22 mouse cellular contexts compared by ENCODE assay signal in the genomic region with DNA sequence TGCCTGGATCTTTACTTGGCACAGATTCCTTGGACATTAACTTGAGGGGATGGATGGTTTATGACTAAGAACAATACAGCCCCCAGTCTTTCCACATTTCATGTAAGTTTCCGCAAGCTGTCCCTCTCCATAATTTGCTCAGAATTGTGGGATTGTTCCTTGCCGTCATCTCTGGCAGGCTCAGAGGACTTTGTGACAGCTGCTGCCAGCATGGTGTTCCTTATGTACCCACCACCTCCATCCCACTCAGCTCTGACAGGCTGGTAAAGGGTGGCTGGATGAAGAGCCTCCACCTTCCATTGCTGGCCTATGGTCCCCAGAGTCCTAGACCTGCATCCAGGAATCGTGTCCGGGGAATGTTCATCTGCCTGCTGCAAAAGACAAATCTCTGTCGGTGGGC.
DNase-seq lines count a peak whose midpoint lies in the region; ATAC-seq and TF ChIP-seq lines count a peak whose summit lies in the region.
"Had no signal": no experiment of that assay in that cellular context is flagged by ENCODE, and none has a peak within 500 bp of the region (broad histone marks: within the 10 kb centered on the region; RNA-seq: fewer than 3 reads in every experiment).

No protein-coding gene starts in this region.

- no peak for TF ChIP-seq CTCF in hindbrain, postnatal 0 days (IDR thresholded peaks at IDR 0.05; ENCODE audit: low read depth)
- no peak for TF ChIP-seq CTCF in C2C12 (IDR thresholded peaks at IDR 0.05; ENCODE audit: control insufficient read depth, insufficient read depth, insufficient read length)

- no peak overlapping the region for H3K9ac ChIP-seq in hindbrain, postnatal 0 days (replicated peaks; ENCODE audit: low read length)
- H3K9ac ChIP-seq in hindbrain, embryonic 14.5 days: no peak overlapping the region
- H3K9ac ChIP-seq: heart, embryonic 13.5 days; hindbrain, embryonic 15.5 days; limb, embryonic 13.5 days; liver, embryonic 15.5 days had no signal

- no peak overlapping the region for H3K4me2 ChIP-seq in hindbrain, postnatal 0 days (ENCODE audit: low read depth, low read length)
- H3K4me2 ChIP-seq in hindbrain, embryonic 14.5 days (replicated peaks): no peak overlapping the region
- H3K4me2 ChIP-seq: heart, embryonic 13.5 days; hindbrain, embryonic 15.5 days; limb, embryonic 13.5 days; liver, embryonic 15.5 days; midbrain, embryonic 11.5 days had no signal

- H3K27ac ChIP-seq in hindbrain, postnatal 0 days: no peak overlapping the region
- no peak overlapping the region for H3K27ac ChIP-seq in hindbrain, embryonic 14.5 days
- H3K27ac ChIP-seq: heart, embryonic 13.5 days; hindbrain, embryonic 15.5 days; limb, embryonic 13.5 days; liver, embryonic 15.5 days had no signal

- H3K79me3 ChIP-seq in C2C12 (ENCODE audit: low read depth): no peaks in the 10 kb centered on the region

- H3K27me3 ChIP-seq in hindbrain, postnatal 0 days (ENCODE audit: insufficient read depth, low read length): no peaks in the 10 kb centered on the region
- no peaks in the 10 kb centered on the region for H3K27me3 ChIP-seq in hindbrain, embryonic 14.5 days (ENCODE audit: control insufficient read depth, insufficient read depth, low read length)
- no peaks in the 10 kb centered on the region for H3K27me3 ChIP-seq in C2C12 (ENCODE audit: control insufficient read depth, insufficient read depth, insufficient read length)
- H3K27me3 ChIP-seq: hindbrain, embryonic 15.5 days; liver, embryonic 15.5 days; Patski had no signal

- WGBS in hindbrain, postnatal 0 days: 62% methylated on average over 5 of the region's 5 CpGs
- 80% methylated on average over 5 of the region's 5 CpGs for WGBS in hindbrain, embryonic 14.5 days

- H3K36me3 ChIP-seq in hindbrain, postnatal 0 days (ENCODE audit: insufficient read depth, low read length): no peaks in the 10 kb centered on the region
- H3K36me3 ChIP-seq in hindbrain, embryonic 14.5 days (replicated peaks; ENCODE audit: control insufficient read depth, insufficient read depth): no peaks in the 10 kb centered on the region
- no peaks in the 10 kb centered on the region for H3K36me3 ChIP-seq in C2C12 (ENCODE audit: control insufficient read depth, insufficient read depth)
- H3K36me3 ChIP-seq: heart, embryonic 13.5 days; hindbrain, embryonic 15.5 days; limb, embryonic 13.5 days; liver, embryonic 15.5 days had no signal

- no peaks in the 10 kb centered on the region for H3K79me2 ChIP-seq in C2C12 (ENCODE audit: control insufficient read depth, insufficient read depth)

- H3K4me3 ChIP-seq in hindbrain, postnatal 0 days (ENCODE audit: low read length): no peak overlapping the region
- no peak overlapping the region for H3K4me3 ChIP-seq in hindbrain, embryonic 14.5 days (replicated peaks; ENCODE audit: low read length)
- no peak overlapping the region for H3K4me3 ChIP-seq in C2C12 (ENCODE audit: insufficient read depth, poor library complexity, severe bottlenecking)
- H3K4me3 ChIP-seq: heart, embryonic 13.5 days; hindbrain, embryonic 15.5 days; limb, embryonic 13.5 days; liver, embryonic 15.5 days had no signal

- DNase-seq in hindbrain, postnatal 0 days (ENCODE audit: low spot score): peak; percentile 20
- no peak for DNase-seq in hindbrain, embryonic 14.5 days (ENCODE audit: low spot score)
- DNase-seq in brain, adult 2 months (ENCODE audit: low read depth, low spot score): peak; percentile 82
- peak; percentile 73 for DNase-seq in layer of hippocampus, adult 9-11 months
- no peak for DNase-seq in lung, postnatal 10 days
- DNase-seq in liver: no peak
- no peak for DNase-seq in cerebellum, adult 8-10 months
- DNase-seq: adrenal gland, adult 8-10 months; cerebellum, adult 11 months; gastrocnemius, postnatal 10 days; heart, adult 18-20 months; heart, postnatal 36 days; spleen, adult 18-20 months had no signal

- no peaks in the 10 kb centered on the region for H3K9me3 ChIP-seq in hindbrain, postnatal 0 days (ENCODE audit: low read length)
- no peaks in the 10 kb centered on the region for H3K9me3 ChIP-seq in hindbrain, embryonic 14.5 days (ENCODE audit: control insufficient read depth, low read length)
- H3K9me3 ChIP-seq: heart, embryonic 13.5 days; hindbrain, embryonic 15.5 days; limb, embryonic 13.5 days; liver, embryonic 15.5 days had no signal

- H3ac ChIP-seq in C2C12 (ENCODE audit: control insufficient read depth, insufficient read length, low read depth): no peak overlapping the region

- ATAC-seq in hindbrain, postnatal 0 days: no peak
- ATAC-seq in hindbrain, embryonic 14.5 days (ENCODE audit: low FRiP score): no peak
- ATAC-seq: CD4-positive, CD25-positive, alpha-beta regulatory T cell, adult 4 months; intestine, embryonic 16.5 days; Patski had no signal

- H3K4me1 ChIP-seq in hindbrain, postnatal 0 days (ENCODE audit: insufficient read depth, low read length): no peaks in the 10 kb centered on the region
- H3K4me1 ChIP-seq in hindbrain, embryonic 14.5 days (replicated peaks; ENCODE audit: control insufficient read depth, insufficient read depth, low read length): no peaks in the 10 kb centered on the region
- H3K4me1 ChIP-seq: heart, embryonic 13.5 days; hindbrain, embryonic 15.5 days; limb, embryonic 13.5 days; liver, embryonic 15.5 days had no signal

TF ChIP-seq in C2C12, 6 proteins besides CTCF, POLR2A, EP300 and RAD21:
- TF ChIP-seq CEBPB (IDR thresholded peaks at IDR 0.05; ENCODE audit: low read depth) (no peak), MYOD1 (IDR thresholded peaks at IDR 0.05; ENCODE audit: control insufficient read depth, insufficient read length, low read depth) (peak; percentile 44)

Comparison
In these comparisons a context has a peak if more than half of its experiments do, and no peak if none do; other contexts are left out.
1. DNase-seq: peak in hindbrain, postnatal 0 days (single experiment), brain, adult 2 months (single experiment) and layer of hippocampus, adult 9-11 months (single experiment); none in hindbrain, embryonic 14.5 days (single experiment), lung, postnatal 10 days (single experiment), liver (single experiment) and cerebellum, adult 8-10 months (single experiment).